Mouse (Mus musculus) ovary, adult 18-20 months (tissue): Measurements from ENCODE around the gene Vmn2r99.

ENCODE experiments used
- DNase-seq: peaks from one replicate; pipeline ENCODE4 v3.0.0; 2022; ENCODE audit warnings: low spot score, mixed read lengths

Vmn2r99 gene

DNA sequence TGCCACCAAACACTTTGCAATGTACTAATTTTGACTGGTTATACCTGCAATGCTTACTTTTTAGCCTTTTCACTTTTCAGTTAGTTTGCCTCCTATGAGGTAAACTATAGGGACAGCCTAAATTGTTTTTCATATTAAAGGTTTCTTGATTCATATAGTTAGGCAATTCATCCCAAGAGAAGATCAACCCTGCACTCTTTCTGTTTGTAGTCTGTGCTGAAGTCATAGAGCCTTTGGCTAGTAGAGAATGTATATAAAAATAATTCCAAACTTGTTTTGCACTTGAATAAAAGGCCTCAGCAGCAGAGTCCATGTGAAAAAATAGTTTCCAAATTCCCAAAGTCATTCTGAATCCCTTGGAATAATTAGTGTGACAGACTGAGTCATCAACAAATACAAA, at the start of gene Vmn2r99:
Gene Vmn2r99 (plus strand): TSS at position 301 of the 400 bp plus-strand sequence.
- no peak for DNase-seq

GRCm38 (mm10) chr17:19437623-19438022, 75.9 kb downstream of the Vmn2r99 start:
- no peak for DNase-seq

- DNase-seq: no peak
Observed at GRCm38 (mm10) chr17:19444932-19445331, 83.2 kb downstream of the Vmn2r99 start.
